Mouse (Mus musculus): Measurements from ENCODE around the gene Dnm3.
A peak's percentile ranks its signal among the peaks of the same experiment; 100 is the strongest.

Dnm3 gene

GRCm38 (mm10) chr1:162477246-162478209 is at the start of gene Dnm3:
Gene Dnm3 (minus strand): TSS chr1:162478034.
- DNase-seq (ENCODE audit: low spot score): peak; percentile 97

GRCm38 (mm10) chr1:162515116-162515515 is 37.3 kb upstream of the Dnm3 start:
- DNase-seq (ENCODE audit: low spot score): no peak

- no peak for DNase-seq (ENCODE audit: low spot score)
Measured at GRCm38 (mm10) chr1:162510013-162510356, 32.2 kb upstream of the Dnm3 start.

GRCm38 (mm10) chr1:162509329-162510012 is 31.6 kb upstream of the Dnm3 start:
- DNase-seq (ENCODE audit: low spot score): peak; percentile 13

- DNase-seq (ENCODE audit: low spot score): no peak
Measured at GRCm38 (mm10) chr1:162508211-162509005, 30.6 kb upstream of the Dnm3 start.

- DNase-seq (ENCODE audit: low spot score): no peak
Measured at GRCm38 (mm10) chr1:162506516-162506915, 28.7 kb upstream of the Dnm3 start.

- DNase-seq (ENCODE audit: low spot score): no peak
Measured at GRCm38 (mm10) chr1:162505649-162506048, 27.8 kb upstream of the Dnm3 start.

GRCm38 (mm10) chr1:162476531-162477080 is 1.2 kb downstream of the Dnm3 start:
- peak; percentile 13 for DNase-seq (ENCODE audit: low spot score)

GRCm38 (mm10) chr1:162472949-162473348 is 4.9 kb downstream of the Dnm3 start:
- no peak for DNase-seq (ENCODE audit: low spot score)

GRCm38 (mm10) chr1:162471089-162471488 is 6.7 kb downstream of the Dnm3 start:
- DNase-seq (ENCODE audit: low spot score): no peak

- DNase-seq (ENCODE audit: low spot score): no peak
Measured at GRCm38 (mm10) chr1:162469752-162470280, 8.0 kb downstream of the Dnm3 start.

GRCm38 (mm10) chr1:162463676-162464075 is 14.2 kb downstream of the Dnm3 start:
- no peak for DNase-seq (ENCODE audit: low spot score)

- DNase-seq (ENCODE audit: low spot score): no peak
Measured at GRCm38 (mm10) chr1:162458711-162459110, 19.1 kb downstream of the Dnm3 start.

GRCm38 (mm10) chr1:162456861-162457260 is 21.0 kb downstream of the Dnm3 start:
- no peak for DNase-seq (ENCODE audit: low spot score)

GRCm38 (mm10) chr1:162456406-162456805 is 21.4 kb downstream of the Dnm3 start:
- no peak for DNase-seq (ENCODE audit: low spot score)

- DNase-seq (ENCODE audit: low spot score): no peak
Measured at GRCm38 (mm10) chr1:162453578-162453977, 24.3 kb downstream of the Dnm3 start.

- no peak for DNase-seq (ENCODE audit: low spot score)
Measured at GRCm38 (mm10) chr1:162453030-162453429, 24.8 kb downstream of the Dnm3 start.

- DNase-seq (ENCODE audit: low spot score): no peak
Measured at GRCm38 (mm10) chr1:162449161-162449909, 28.5 kb downstream of the Dnm3 start.

- DNase-seq (ENCODE audit: low spot score): no peak
Measured at GRCm38 (mm10) chr1:162444805-162445204, 33.0 kb downstream of the Dnm3 start.

GRCm38 (mm10) chr1:162439576-162439975 is 38.3 kb downstream of the Dnm3 start:
- DNase-seq (ENCODE audit: low spot score): no peak

GRCm38 (mm10) chr1:162436672-162437071 is 41.2 kb downstream of the Dnm3 start:
- no peak for DNase-seq (ENCODE audit: low spot score)
